Mouse (Mus musculus): ENCODE data around the gene Cox6a1. TPM values are rescaled to one million over a fixed set of nuclear protein-coding genes. Genes with fewer than 3 reads are reported as not detected.

Cox6a1 gene
- total and polyA plus RNA-seq, 3 experiments = 143 to 1,989 (median 312) TPM

DNA sequence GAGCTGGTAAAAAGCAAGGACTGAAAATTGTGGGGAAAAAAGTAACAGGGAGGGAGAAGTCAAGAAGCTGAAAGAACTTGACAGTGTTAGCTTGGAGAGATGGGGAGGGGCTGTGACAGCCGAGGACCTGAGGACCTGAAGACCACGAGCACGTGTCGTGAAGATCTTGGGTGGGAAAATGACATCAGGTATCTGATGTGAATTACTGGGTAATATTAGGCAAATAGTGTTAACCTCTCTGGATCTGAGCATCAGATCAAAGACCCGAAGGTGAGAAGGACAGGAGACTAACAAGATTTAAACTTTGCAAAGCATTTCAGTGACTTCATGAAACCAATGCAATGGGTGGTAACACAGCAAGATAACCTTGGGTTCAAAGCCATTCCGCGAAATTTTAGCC lies 8.8 kb downstream of the Cox6a1 start:
- H3K36me3 ChIP-seq (replicated peaks) = peaks cover 70% of the 10 kb centered on the region
- ATAC-seq (ENCODE audit: extremely low read depth, insufficient number of reproducible peaks, low FRiP score, poor library complexity, severe bottlenecking) (no peak), DNase-seq (ENCODE audit: low spot score) (no peak)
- H3K9me3 ChIP-seq (replicated peaks) = no peaks in the 10 kb centered on the region
- TF ChIP-seq GATA1 (IDR thresholded peaks at IDR 0.05; ENCODE audit: borderline replicate concordance, low read length) = no peak
- no peak for TF ChIP-seq TAL1 (conservative IDR thresholded peaks at IDR 0.05; ENCODE audit: low read depth, low read length)
- TF ChIP-seq CTCF (IDR thresholded peaks at IDR 0.05; ENCODE audit: low read depth, low read length) = no peak
- TF ChIP-seq GATA2 (IDR thresholded peaks at IDR 0.05; ENCODE audit: borderline replicate concordance, low read depth, low read length) = no peak
- no peak for TF ChIP-seq POLR2AphosphoS5 (IDR thresholded peaks at IDR 0.05; ENCODE audit: insufficient replicate concordance, low read depth, low read length)
- H3K4me1 ChIP-seq (ENCODE audit: insufficient read depth, low read depth, low read length) = peaks cover 60% of the 10 kb centered on the region
- H3K27me3 ChIP-seq (ENCODE audit: insufficient read depth, low read length) = no peaks in the 10 kb centered on the region
- peak overlapping the region; percentile 98 for H3K4me3 ChIP-seq (ENCODE audit: low read depth, low read length)

DNA sequence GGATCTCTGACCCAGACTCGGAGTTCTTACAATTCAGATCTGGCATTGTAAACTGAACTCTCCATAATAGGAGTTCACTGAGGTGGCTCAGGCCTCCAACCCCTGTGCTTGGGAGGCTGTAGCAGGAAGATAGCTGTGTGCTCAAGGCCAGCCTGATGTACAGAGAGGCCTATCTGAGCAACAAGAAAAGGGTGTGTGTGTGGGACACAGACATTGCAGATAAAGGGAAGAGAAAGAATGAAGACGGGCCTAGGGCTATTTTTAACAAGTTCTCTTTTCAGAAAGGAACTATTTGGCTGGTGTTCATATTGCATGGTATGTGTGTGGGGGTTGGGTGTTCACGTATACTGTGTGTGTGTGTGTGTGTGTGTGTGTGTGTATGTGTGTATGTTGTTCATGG lies 15.2 kb downstream of the Cox6a1 start:
- no peak overlapping the region for H3K4me3 ChIP-seq (ENCODE audit: low read depth, low read length)
- H3K27me3 ChIP-seq (ENCODE audit: insufficient read depth, low read length) = no peaks in the 10 kb centered on the region
- ATAC-seq (ENCODE audit: extremely low read depth, insufficient number of reproducible peaks, low FRiP score, poor library complexity, severe bottlenecking) = peak; percentile 40; the same call in 1 of the 2 replicates
- H3K9me3 ChIP-seq (replicated peaks) = no peaks in the 10 kb centered on the region
- peaks cover 80% of the 10 kb centered on the region for H3K4me1 ChIP-seq (ENCODE audit: insufficient read depth, low read depth, low read length)
- peaks cover 98% of the 10 kb centered on the region for H3K36me3 ChIP-seq (replicated peaks)
- no peak for TF ChIP-seq GATA2 (IDR thresholded peaks at IDR 0.05; ENCODE audit: borderline replicate concordance, low read depth, low read length)
- no peak for TF ChIP-seq TAL1 (conservative IDR thresholded peaks at IDR 0.05; ENCODE audit: low read depth, low read length)
- TF ChIP-seq CTCF (IDR thresholded peaks at IDR 0.05; ENCODE audit: low read depth, low read length) = no peak
- no peak for DNase-seq (ENCODE audit: low spot score)

DNA sequence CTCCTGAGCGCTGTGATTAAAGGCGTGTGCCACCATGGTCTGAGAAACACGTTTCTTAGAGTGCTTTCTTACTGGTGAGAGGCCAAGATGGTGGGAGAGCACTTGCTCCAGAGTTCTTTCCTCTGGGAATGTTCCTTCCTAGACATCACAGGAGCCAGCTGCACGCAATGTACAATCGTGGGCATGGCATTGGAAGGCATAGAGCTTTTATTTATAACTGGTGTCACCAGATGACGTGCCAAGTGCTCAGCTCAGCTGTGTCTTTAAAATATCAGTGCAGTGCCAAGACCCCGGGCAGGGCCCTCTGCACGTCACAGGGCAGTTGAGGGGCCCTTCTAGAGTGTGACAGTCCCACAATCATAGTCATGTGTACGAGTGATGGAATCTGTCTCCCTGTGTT lies 17.8 kb downstream of the Cox6a1 start:
- no peak for DNase-seq (ENCODE audit: low spot score)
- Histone ChIP-seq H3K4me1 (ENCODE audit: insufficient read depth, low read depth, low read length) (peaks cover 74% of the 10 kb centered on the region), H3K36me3 (replicated peaks) (peaks cover 76% of the 10 kb centered on the region), H3K9me3 (replicated peaks) (no peaks in the 10 kb centered on the region), H3K27me3 (ENCODE audit: insufficient read depth, low read length) (no peaks in the 10 kb centered on the region), H3K4me3 (ENCODE audit: low read depth, low read length) (no peak overlapping the region)
- no peak for ATAC-seq (ENCODE audit: extremely low read depth, insufficient number of reproducible peaks, low FRiP score, poor library complexity, severe bottlenecking)
- TF ChIP-seq CTCF (IDR thresholded peaks at IDR 0.05; ENCODE audit: low read depth, low read length) = no peak
- no peak for TF ChIP-seq POLR2AphosphoS5 (IDR thresholded peaks at IDR 0.05; ENCODE audit: insufficient replicate concordance, low read depth, low read length)
- no peak for TF ChIP-seq GATA2 (IDR thresholded peaks at IDR 0.05; ENCODE audit: borderline replicate concordance, low read depth, low read length)
- TF ChIP-seq GATA1 (IDR thresholded peaks at IDR 0.05; ENCODE audit: borderline replicate concordance, low read length) = no peak
- no peak for TF ChIP-seq TAL1 (conservative IDR thresholded peaks at IDR 0.05; ENCODE audit: low read depth, low read length)

DNA sequence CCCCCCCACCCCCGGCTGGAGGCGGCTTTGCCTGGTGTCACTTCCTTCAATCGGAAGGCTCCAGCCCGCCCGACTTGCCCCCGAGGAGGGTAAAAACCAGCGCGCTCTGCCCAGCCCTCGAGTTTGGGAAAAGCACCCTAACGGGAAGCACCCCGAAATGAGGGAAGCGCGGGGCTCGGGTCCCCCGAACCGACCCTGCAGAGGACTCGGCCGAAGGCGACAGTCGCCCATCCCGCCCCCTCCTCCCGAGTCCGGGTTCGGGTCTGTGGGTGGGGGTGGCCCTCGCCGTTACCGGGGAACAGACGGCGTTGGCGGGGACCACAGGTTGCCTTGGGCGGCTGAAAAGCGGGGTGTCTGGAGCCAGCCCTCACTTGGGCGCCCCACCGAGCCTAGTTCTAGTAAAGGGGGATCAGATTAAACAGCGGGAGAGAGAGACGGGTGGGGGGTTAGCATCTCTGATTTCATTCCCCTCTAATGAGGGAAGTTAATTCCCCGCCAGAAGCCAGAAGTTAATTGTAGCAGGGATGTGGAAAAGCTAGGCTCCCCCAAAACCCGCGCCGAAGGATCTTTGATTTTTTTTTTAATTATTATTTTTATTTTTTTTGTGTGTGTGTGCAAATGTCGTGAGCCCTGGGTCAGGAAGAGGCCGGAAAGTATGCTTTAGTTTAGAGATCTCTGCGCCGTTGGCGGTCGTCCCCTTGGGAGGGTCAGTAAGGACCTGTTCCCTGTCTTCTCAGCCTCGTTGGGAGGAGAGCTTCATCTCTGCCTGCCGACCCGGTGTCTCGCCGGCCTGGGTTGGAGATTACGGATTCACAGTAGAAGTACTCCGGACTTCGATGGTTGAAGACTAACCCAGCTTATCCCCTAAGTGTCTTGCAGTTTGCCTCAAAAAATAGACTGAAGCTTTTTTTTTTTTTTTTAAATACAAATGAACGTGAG lies 20.9 kb downstream of the Cox6a1 start:
- ATAC-seq (ENCODE audit: extremely low read depth, insufficient number of reproducible peaks, low FRiP score, poor library complexity, severe bottlenecking) = no peak
- DNase-seq (ENCODE audit: low spot score) = peak; percentile 44

DNA sequence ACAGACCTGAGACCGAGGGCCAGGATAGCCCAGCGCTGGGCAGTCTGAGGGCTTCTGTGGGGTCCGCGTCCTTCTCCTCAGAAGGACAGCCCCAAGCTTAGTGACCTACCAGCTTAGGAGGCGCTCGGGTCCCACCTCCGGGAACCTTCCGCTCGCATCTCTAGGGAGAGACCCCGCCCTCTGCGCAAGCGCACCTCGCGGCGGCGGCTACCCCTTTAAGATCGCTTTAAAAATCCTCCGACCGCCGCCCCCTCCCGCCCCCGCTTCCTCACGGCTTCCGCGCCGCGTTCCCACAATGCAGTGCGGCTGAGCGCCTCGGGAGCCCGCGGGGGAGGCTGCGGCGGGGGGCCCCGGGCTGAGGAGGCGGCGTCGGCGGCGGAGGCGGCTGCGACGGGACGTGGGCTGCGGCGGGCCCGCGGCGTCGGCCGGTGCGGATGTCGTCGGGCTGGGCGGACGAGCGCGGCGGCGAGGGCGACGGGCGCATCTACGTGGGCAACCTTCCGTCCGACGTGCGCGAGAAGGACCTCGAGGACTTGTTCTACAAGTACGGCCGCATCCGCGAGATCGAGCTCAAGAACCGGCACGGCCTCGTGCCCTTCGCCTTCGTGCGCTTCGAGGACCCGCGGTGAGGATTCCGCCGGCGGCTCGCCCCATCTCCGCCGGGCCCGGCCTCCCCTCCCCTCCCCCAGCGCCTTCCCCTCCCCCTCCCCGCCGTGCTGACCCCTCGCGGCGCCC lies 21.7 kb downstream of the Cox6a1 start, which contains the start of gene Srsf9:
TSS of gene Srsf9 (plus strand) at position 303 of the 735 bp plus-strand sequence.
- H3K4me3 ChIP-seq (ENCODE audit: low read depth, low read length) = peak within 1 kb of the TSS; percentile 97
- peaks cover 44% of the 10 kb centered on the region for H3K4me1 ChIP-seq (ENCODE audit: insufficient read depth, low read depth, low read length)
- H3K36me3 ChIP-seq (replicated peaks) = peaks cover 45% of the 10 kb centered on the region
- no peaks in the 10 kb centered on the region for H3K9me3 ChIP-seq (replicated peaks)
- ATAC-seq (ENCODE audit: extremely low read depth, insufficient number of reproducible peaks, low FRiP score, poor library complexity, severe bottlenecking) = peak; percentile 77
- no peak for TF ChIP-seq GATA2 (IDR thresholded peaks at IDR 0.05; ENCODE audit: borderline replicate concordance, low read depth, low read length)
- no peak for TF ChIP-seq POLR2AphosphoS5 (IDR thresholded peaks at IDR 0.05; ENCODE audit: insufficient replicate concordance, low read depth, low read length)
- no peak for TF ChIP-seq GATA1 (IDR thresholded peaks at IDR 0.05; ENCODE audit: borderline replicate concordance, low read length)
- no peak for TF ChIP-seq TAL1 (conservative IDR thresholded peaks at IDR 0.05; ENCODE audit: low read depth, low read length)
- no peak for TF ChIP-seq CTCF (IDR thresholded peaks at IDR 0.05; ENCODE audit: low read depth, low read length)
- no peaks in the 10 kb centered on the region for H3K27me3 ChIP-seq (ENCODE audit: insufficient read depth, low read length)
- peak; percentile 87 for DNase-seq (ENCODE audit: low spot score)

More for the DNA sequence above, 20.9 kb downstream of the Cox6a1 start:
- Histone ChIP-seq H3K27me3 (ENCODE audit: insufficient read depth, low read length) (no peaks in the 10 kb centered on the region), H3K9me3 (replicated peaks) (no peaks in the 10 kb centered on the region), H3K4me3 (ENCODE audit: low read depth, low read length) (peak overlapping the region; percentile 97), H3K4me1 (ENCODE audit: insufficient read depth, low read depth, low read length) (peaks cover 52% of the 10 kb centered on the region), H3K36me3 (replicated peaks) (peaks cover 53% of the 10 kb centered on the region)
- TF ChIP-seq TAL1 (conservative IDR thresholded peaks at IDR 0.05; ENCODE audit: low read depth, low read length) = no peak
- no peak for TF ChIP-seq POLR2AphosphoS5 (IDR thresholded peaks at IDR 0.05; ENCODE audit: insufficient replicate concordance, low read depth, low read length)
- TF ChIP-seq CTCF (IDR thresholded peaks at IDR 0.05; ENCODE audit: low read depth, low read length) = no peak
- TF ChIP-seq GATA1 (IDR thresholded peaks at IDR 0.05; ENCODE audit: borderline replicate concordance, low read length) = no peak
- TF ChIP-seq GATA2 (IDR thresholded peaks at IDR 0.05; ENCODE audit: borderline replicate concordance, low read depth, low read length) = no peak
